Mouse (Mus musculus) lung, embryonic 15.5 days (tissue): ENCODE results near the gene Syt15. TPM values are rescaled to one million over a fixed set of nuclear protein-coding genes. Genes with fewer than 3 reads are reported as not detected.

Experiments used
- ATAC-seq: fragments of 200-750 bp; cut with Nextera tagmentation; 2 replicates; pipeline ENCODE4 v1.8.0; 2017; ENCODE audit warnings: moderate number of reproducible peaks, borderline replicate concordance; ENCODE audit not compliant: low FRiP score, low TSS enrichment; ENCODE audit errors: extremely low read depth
- H3K27ac ChIP-seq: fragments of 300-500 bp; sonication (generic); 2 replicates; pipeline ENCODE4 v1.5.1; 2015; ENCODE audit warnings: moderate library complexity, mild to moderate bottlenecking, inconsistent platforms
- H3K27me3 ChIP-seq: fragments of 300-500 bp; sonication (generic); 2 replicates; pipeline ENCODE4 v1.6.1; 2015; ENCODE audit warnings: inconsistent platforms
- H3K36me3 ChIP-seq: fragments of 300-500 bp; sonication (generic); 2 replicates; pipeline ENCODE4 v1.6.1; 2015; ENCODE audit warnings: inconsistent platforms
- H3K4me1 ChIP-seq: fragments of 300-500 bp; sonication (generic); 2 replicates; pipeline ENCODE4 v1.6.1; 2015; ENCODE audit warnings: inconsistent platforms
- H3K4me2 ChIP-seq: fragments of 300-500 bp; sonication (generic); 2 replicates; pipeline ENCODE4 v1.6.1; 2015; ENCODE audit warnings: inconsistent platforms, mild to moderate bottlenecking, moderate library complexity
- H3K4me3 ChIP-seq: fragments of 300-500 bp; sonication (generic); 2 replicates; pipeline ENCODE4 v1.5.1; 2015; ENCODE audit warnings: mild to moderate bottlenecking, inconsistent platforms
- H3K9ac ChIP-seq: fragments of 300-500 bp; sonication (generic); 2 replicates; pipeline ENCODE4 v1.6.1; 2015; ENCODE audit warnings: inconsistent platforms
- H3K9me3 ChIP-seq: fragments of 300-500 bp; sonication (generic); 2 replicates; pipeline ENCODE4 v1.6.1; 2016; ENCODE audit warnings: inconsistent platforms
- WGBS: fragments of 180-500 bp; shearing (Covaris S2); methylation state at CpG from one replicate; pipeline ENCODE4 v1.1.7; 2015; 5-methylcytosine and 5-hydroxymethylcytosine counted together
- polyA plus RNA-seq: library from polyadenylated mRNA; unstranded; fragments of >200 nt; fragmentation: Nextera tagmentation; extraction: Ambion mirVana; gene quantifications from 2 replicates; pipeline ENCODE4 v1.2.1, GENCODE M21; 2015

Gene Syt15
- polyA plus RNA-seq, 1 experiment from 2014 or later: 0.66 TPM

DNA sequence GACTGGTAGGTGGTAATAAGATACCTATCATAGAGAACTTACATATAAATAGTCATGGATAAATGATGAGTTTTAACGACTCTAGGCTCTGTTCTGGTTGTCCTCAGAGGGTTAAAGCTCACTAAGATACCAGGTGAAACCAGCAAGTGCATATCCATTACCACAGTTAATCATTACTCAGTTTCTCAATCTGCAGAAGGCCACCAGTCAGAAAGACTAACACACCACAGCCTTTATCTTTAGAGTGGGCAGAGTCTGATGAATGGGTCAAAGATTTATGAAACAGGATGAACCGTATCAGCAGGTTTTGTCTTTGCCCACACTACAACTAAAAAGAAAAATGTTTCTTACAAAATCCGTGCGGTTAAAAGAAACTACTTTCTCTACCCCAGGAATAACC, 55.8 kb downstream of the Syt15 start:
- no peak overlapping the region for H3K4me3 ChIP-seq
- no peaks in the 10 kb centered on the region for H3K9me3 ChIP-seq
- H3K4me1 ChIP-seq: no peaks in the 10 kb centered on the region
- H3K4me2 ChIP-seq: no peak overlapping the region
- no peak overlapping the region for H3K27ac ChIP-seq
- H3K9ac ChIP-seq: no peak overlapping the region
- ATAC-seq: no peak
- no peaks in the 10 kb centered on the region for H3K36me3 ChIP-seq
- no peaks in the 10 kb centered on the region for H3K27me3 ChIP-seq
- WGBS: 69% methylated on average over 4 of the region's 4 CpGs

DNA sequence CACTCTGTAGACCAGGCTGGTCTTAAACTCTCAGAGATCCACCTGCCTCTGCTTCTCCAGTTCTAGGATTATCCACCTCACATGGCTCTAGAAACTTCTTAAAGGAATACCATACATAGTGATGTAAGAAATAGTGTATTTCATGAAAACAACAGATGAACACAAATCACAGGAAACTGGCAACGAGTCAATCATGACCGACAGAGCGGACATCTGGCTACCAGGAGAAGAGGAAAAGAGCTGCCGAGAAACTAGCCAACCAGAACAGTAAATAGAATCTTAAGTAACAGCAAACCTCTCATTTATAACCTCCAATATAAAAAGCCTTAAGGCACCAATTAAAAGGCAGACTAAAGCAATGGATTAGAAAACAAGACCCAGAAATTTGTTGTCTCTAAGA, 60.3 kb downstream of the Syt15 start:
- Histone ChIP-seq H3K9me3 (no peaks in the 10 kb centered on the region), H3K4me1 (no peaks in the 10 kb centered on the region), H3K4me3 (no peak overlapping the region), H3K27me3 (no peaks in the 10 kb centered on the region), H3K36me3 (no peaks in the 10 kb centered on the region), H3K4me2 (no peak overlapping the region), H3K27ac (no peak overlapping the region), H3K9ac (no peak overlapping the region)
- ATAC-seq: no peak
- 78% methylated on average over 4 of the region's 4 CpGs for WGBS

Other genes with a start within 250 kb of the Syt15 start
- not detected in 2 replicates for gene Zfp488, start 240.8 kb upstream of the Syt15 start, polyA plus RNA-seq
- not detected in 2 replicates for gene Gm30083, start 204.4 kb upstream of the Syt15 start, polyA plus RNA-seq
- not detected in 2 replicates for gene Gm5460, start 202.8 kb upstream of the Syt15 start, polyA plus RNA-seq
- not detected in 2 replicates for gene Antxrl, start 166.9 kb upstream of the Syt15 start, polyA plus RNA-seq
- gene Anxa8, start 133.6 kb upstream of the Syt15 start, polyA plus RNA-seq: 6.2 and 7.5 TPM in 2 replicates
- gene A630023A22Rik, start 116.8 kb upstream of the Syt15 start, polyA plus RNA-seq: 0.28 TPM in 1 of 2 replicates, not detected in the other
- gene Npy4r, start 67.1 kb upstream of the Syt15 start, polyA plus RNA-seq: 0.09 and 0.13 TPM in 2 replicates
- gene Gprin2, start 17.9 kb upstream of the Syt15 start, polyA plus RNA-seq: 0.30 and 0.57 TPM in 2 replicates
- 10.1 and 12.6 TPM in 2 replicates for gene Shld2, start 90.9 kb downstream of the Syt15 start, polyA plus RNA-seq
- gene Glud1, start 91.1 kb downstream of the Syt15 start, polyA plus RNA-seq: 66.4 and 68.7 TPM in 2 replicates
- not detected in 2 replicates for gene Fam25c, start 135.8 kb downstream of the Syt15 start, polyA plus RNA-seq
- gene Sncg, start 155.2 kb downstream of the Syt15 start, polyA plus RNA-seq: 6.2 and 7.5 TPM in 2 replicates
- gene Mmrn2, start 155.9 kb downstream of the Syt15 start, polyA plus RNA-seq: 12.7 and 14.3 TPM in 2 replicates